Mouse (Mus musculus) mesoderm, embryonic 11.5 days (tissue): ENCODE results near the gene H2afv.
A peak's percentile ranks its signal among the peaks of the same experiment; 100 is the strongest.
"Not testable (repeated sequence)": the region's sequence is repeated elsewhere in the genome, so short reads cannot be mapped to it uniquely, and the experiment has no call there.

Source experiments
- DNase-seq: peaks from one replicate; pipeline ENCODE4 v3.0.0-alpha.2; 2012; ENCODE audit warnings: low read depth, low spot score

H2afv gene

GRCm38 (mm10) chr11:6415551-6416404 is 28.5 kb downstream of the H2afv start:
- peak; percentile 96 for DNase-seq

GRCm38 (mm10) chr11:6414751-6415550 is 29.3 kb downstream of the H2afv start, which contains the start of gene Ppia:
Gene Ppia (plus strand): TSS chr11:6415443.
- peak; percentile 30 for DNase-seq

GRCm38 (mm10) chr11:6413264-6413663 is 31.0 kb downstream of the H2afv start:
- no peak for DNase-seq

GRCm38 (mm10) chr11:6411684-6412083 is 32.6 kb downstream of the H2afv start:
- DNase-seq = peak; percentile 81

GRCm38 (mm10) chr11:6410755-6411154 is 33.5 kb downstream of the H2afv start:
- not testable (repeated sequence) for DNase-seq

DNA sequence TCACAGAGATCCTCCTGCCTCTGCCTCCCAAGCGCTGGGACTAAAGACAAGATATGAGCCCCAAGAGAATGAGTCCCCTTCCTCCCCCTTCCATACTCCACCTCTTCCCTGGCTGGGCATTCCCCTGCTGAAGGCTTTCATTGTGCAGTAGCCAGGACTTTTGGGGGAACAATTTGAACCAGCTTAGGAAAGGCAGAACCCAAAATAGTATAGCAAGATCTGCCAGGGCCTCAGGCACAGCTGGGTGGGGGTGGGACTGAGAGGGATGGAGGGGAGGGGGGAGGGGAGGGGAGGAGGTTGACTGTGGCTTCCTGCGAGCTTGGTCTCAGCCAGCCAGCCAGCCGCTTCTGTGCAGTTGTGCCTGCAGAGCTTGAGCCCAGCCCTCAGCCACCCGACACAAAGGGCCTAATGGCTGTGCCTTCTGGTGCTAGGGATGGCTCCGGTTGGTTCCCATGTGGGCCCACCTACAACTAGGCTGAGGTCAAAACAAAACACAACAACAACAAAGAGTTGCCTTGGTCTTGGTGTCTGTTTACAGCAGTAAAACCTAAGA is 34.1 kb downstream of the H2afv start:
- no peak for DNase-seq

DNA sequence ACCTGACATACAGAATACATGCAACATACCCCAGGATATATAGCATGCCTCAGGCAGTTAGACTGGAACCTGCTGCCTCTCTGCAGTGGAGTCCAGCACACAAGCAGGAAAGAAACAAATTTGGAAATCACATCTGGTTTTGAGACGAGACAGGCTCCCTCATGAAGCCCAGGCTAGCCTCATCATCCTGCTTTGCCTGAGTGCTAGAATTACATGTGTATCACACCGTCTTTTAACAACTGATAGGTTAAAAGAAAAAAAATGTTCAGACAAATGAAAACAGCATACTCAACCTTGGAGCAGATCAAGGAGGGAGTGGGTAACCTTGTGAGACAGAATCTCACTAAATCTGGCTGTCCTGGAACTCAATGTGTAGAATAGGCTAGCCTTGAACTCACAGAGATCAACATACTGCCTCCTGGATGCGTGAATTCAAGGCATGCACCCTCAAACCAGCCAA is 37.1 kb downstream of the H2afv start:
- no peak for DNase-seq

DNA sequence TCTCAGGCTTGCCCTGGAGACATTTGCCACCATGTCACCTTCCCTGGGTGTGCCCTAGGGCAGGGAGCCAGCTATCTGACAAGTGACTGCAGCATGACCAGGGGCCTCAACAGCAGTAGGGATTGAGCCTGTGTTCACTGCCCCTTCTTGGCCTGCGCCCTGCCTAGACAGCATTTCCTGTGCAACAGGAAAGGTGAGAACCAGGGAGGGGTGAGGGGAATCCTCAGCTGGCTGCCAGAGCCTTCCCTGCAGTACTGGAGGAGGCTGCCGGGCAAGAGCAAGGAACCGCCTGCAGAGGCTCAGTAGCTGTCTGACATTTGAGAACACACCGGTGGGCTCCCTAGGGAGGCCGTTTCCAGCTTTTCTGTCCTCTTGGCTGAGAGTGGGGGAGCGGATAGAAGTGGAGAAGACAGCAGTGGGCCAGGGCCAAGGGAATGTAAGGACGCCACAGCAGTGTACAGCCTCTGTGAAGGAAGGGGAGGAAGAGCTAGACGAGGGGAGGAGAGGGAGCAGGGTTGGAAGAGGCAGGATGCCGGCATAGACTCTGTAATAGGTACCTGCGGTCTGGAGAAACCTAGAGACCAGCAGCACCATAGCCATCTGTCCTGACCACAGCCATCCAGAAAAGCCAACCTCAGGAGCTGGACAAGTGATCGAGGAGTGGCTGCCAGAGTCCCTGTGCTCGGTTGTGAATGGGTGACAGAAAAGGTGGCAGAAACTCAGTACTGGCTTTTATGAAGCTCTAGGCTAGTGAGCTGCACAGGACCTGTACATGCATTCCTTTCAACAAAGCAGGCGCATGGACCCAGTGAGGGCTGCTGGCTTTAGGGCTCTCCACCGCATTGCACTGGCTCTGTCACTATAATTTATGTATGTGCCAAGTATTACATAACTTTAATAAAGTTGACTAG is 37.7 kb downstream of the H2afv start:
- DNase-seq = peak; percentile 71

DNA sequence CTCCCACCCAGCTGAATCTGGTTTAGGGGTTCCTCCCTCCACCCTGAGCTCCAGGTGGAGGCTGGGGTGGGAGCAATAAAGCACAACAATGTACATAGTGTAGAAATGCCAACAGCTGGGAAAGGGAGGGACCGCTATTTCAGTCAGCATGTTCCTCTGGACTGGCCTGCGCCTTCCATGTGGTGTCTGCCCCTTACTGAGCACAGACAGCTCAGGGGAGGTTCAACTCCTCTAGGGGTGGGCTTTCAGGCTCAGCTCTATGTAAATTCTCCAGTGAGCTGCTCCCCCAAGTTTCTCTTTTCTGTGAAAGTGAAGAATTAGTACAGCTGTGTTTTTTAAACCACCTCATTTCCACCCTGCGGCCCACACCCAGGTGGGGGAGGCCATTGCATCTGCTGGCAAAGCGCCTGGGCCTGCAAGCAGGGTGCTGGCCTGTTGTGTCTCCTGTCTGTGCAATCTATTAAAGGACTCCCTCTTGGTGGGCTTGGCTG is 38.6 kb downstream of the H2afv start:
- no peak for DNase-seq

GRCm38 (mm10) chr11:6404699-6405566 is 39.3 kb downstream of the H2afv start:
- DNase-seq = no peak

- no peak for DNase-seq
Observed at GRCm38 (mm10) chr11:6403830-6404405, 40.3 kb downstream of the H2afv start.

DNA sequence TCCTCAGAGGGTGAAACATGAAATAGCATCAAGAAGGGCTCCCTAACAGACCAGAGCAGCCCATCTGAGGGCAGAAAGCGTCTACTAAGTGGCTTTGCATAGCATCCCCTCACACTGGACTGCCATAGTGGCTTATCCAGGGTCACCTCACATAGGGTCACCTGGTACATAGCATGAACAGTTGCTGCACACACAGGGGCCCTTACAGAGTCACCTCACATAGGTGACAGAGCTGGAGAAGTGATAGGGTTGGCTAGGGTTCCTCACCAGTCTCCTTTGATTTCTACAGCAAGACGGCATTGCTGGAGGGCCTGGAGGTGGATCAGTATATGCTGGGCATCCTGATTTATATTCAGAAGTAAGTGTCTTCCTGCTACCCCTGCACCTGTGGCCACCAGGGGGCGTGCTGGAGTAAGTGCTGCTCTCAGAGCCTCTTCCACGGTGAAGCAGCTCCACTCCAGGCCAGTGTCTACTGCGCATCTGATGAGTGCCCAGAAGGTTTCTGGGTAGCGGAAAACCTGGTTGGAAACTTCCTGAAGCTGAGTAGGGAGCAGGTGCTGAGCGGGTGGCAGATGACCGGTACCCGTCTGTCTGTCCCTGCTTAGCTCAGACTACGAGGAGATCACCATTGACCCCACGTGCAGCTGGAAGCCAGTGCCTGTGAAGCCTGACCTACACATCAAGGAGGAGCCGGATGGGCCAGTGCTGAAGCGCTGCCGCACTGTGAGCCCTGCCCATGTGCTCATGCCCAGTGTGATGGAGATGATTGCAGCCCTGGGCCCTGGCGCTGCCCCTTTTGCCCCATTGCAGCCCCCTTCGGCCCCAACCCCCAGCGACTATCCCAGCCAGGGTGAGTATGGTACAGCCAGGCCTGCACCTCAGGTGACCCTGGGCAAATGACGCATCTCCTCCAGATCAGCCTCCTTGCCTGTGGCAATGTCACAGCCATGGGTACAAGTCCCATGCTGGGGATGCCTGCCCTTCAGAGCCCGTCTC is 41.4 kb downstream of the H2afv start:
- peak; percentile 54 for DNase-seq

DNA sequence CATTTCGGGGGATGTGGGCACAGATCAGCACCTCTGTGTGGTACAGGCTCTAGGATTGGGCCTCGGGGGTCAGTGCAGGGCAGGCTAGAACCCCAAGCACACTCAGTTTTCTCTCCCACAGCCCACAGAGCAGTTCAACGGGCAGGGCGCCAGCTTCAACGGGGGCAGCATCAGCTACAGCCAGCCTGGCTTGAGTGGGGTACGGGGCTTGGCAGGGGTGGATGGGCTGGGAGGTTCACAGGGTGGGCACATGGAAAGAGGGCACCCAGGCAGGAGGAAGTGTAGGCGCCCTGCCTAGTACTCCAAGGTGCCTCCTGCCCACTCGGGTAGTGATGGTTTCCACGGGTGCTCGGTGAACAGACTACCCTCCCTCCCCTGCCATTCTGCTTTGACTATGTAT is 46.1 kb downstream of the H2afv start:
- DNase-seq = no peak

DNA sequence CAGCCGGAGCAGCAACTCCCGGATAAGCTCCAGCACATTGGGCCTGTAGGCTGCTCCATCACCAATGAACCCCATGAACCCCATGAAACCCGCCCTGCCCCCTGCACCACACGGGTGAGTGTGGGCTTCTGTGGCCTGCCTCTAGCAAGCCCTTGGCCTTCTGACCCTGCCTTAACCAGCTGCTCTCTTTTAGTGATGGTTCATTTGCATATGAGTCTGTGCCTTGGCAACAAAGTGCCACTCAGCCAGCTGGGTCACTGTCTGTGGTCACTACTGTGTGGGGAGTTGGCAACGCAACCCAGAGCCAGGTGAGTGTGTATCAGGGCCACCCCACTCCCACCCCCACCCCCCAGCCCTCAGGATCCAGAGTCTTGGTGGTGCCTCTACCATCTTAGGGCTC is 48.7 kb downstream of the H2afv start:
- DNase-seq = no peak

GRCm38 (mm10) chr11:6393866-6394265 is 50.4 kb downstream of the H2afv start:
- no peak for DNase-seq

GRCm38 (mm10) chr11:6392857-6393256 is 51.4 kb downstream of the H2afv start:
- DNase-seq = no peak

GRCm38 (mm10) chr11:6391516-6392276 is 52.5 kb downstream of the H2afv start:
- DNase-seq = no peak
